Mouse (Mus musculus): ENCODE measurements around the gene Tfap2e. TPM values are rescaled to one million over a fixed set of nuclear protein-coding genes. Genes with fewer than 3 reads are reported as not detected.

The Tfap2e gene
- total RNA-seq, 2 experiments from 2014 or later = not detected

- no peak for DNase-seq (ENCODE audit: low spot score)
These were observed 29.2 kb downstream of the Tfap2e start for GRCm38 (mm10) chr4:126706630-126707438.

- DNase-seq (ENCODE audit: low spot score) = no peak
These were observed 39.1 kb downstream of the Tfap2e start for GRCm38 (mm10) chr4:126696908-126697307.

- no peak for DNase-seq (ENCODE audit: low spot score)
These were observed 43.0 kb downstream of the Tfap2e start for GRCm38 (mm10) chr4:126693021-126693420.

- DNase-seq (ENCODE audit: low spot score) = peak; percentile 36
These were observed 46.6 kb downstream of the Tfap2e start for GRCm38 (mm10) chr4:126689457-126689856.

GRCm38 (mm10) chr4:126683084-126683483 lies 53.0 kb downstream of the Tfap2e start:
- DNase-seq (ENCODE audit: low spot score) = no peak

- no peak for DNase-seq (ENCODE audit: low spot score)
These were observed 53.7 kb downstream of the Tfap2e start for GRCm38 (mm10) chr4:126682298-126682697.

- DNase-seq (ENCODE audit: low spot score) = peak; percentile 98
These were observed 58.7 kb downstream of the Tfap2e start, which contains the start of gene Psmb2 for GRCm38 (mm10) chr4:126677054-126678003. Psmb2 (plus strand) TSS chr4:126677630.

GRCm38 (mm10) chr4:126667075-126667474 lies 69.0 kb downstream of the Tfap2e start:
- DNase-seq (ENCODE audit: low spot score) = no peak

Other genes starting within 250 kb of the Tfap2e start
- 1 to 10 TPM; 5.1 to 5.8 TPM for gene Ago4, start 202.8 kb downstream of the Tfap2e start, total RNA-seq (2021)
- gene Clspn, start 179.3 kb downstream of the Tfap2e start, total RNA-seq (2021) = not detected
- gene 5730409E04Rik, start 126.4 kb downstream of the Tfap2e start, total RNA-seq (2021) = 10 to 100 TPM; 21.9 to 24.5 TPM
- 100 to 1,000 TPM in 1 of 2 experiments, 10 to 100 TPM in 1; 95.6 to 104 TPM for gene Psmb2, start 58.6 kb downstream of the Tfap2e start, total RNA-seq (2021)
- gene Ncdn, start 17.2 kb upstream of the Tfap2e start, total RNA-seq (2021) = 10 to 100 TPM; 12.4 to 13.3 TPM
- 10 to 100 TPM; 23.6 to 25.5 TPM for gene AU040320, start 17.3 kb upstream of the Tfap2e start, total RNA-seq (2021)
- gene Zmym4, start 231.9 kb upstream of the Tfap2e start, total RNA-seq (2021) = 10 to 100 TPM; 14.6 to 16.3 TPM

Data from gastrocnemius, adult 18-20 months (tissue).